Mouse (Mus musculus) small intestine, adult 2 months (tissue): ENCODE data around the gene Dnah3.

ENCODE experiments used
- CTCF ChIP-seq: fragments of 200-500 bp; IDR thresholded peaks from 2 replicates; pipeline ENCODE4 v1.5.1; 2012; ENCODE audit warnings: low read depth, mild to moderate bottlenecking, control low read depth, inconsistent platforms, low read length, moderate library complexity, mixed read lengths; ENCODE audit not compliant: insufficient replicate concordance, insufficient read length; ENCODE audit errors: extremely low read depth
- POLR2A ChIP-seq: fragments of 200-500 bp; IDR thresholded peaks from 2 replicates; pipeline ENCODE4 v1.6.1; 2012; ENCODE audit warnings: low read depth, mild to moderate bottlenecking, control low read depth, inconsistent platforms, low read length, moderate library complexity

- TF ChIP-seq POLR2A (no peak), CTCF (no peak)
These were observed 129.3 kb downstream of the Dnah3 start for GRCm38 (mm10) chr7:119965651-119966395.
